Mouse (Mus musculus): ENCODE results near the gene Slc17a9.

The Slc17a9 gene

GRCm38 (mm10) chr2:180754976-180755688 is 30.1 kb downstream of the Slc17a9 start:
- no peak for DNase-seq (ENCODE audit: low spot score in 2 of 2)

- no peak for DNase-seq (ENCODE audit: low spot score in 2 of 2)
These were observed 30.8 kb downstream of the Slc17a9 start for GRCm38 (mm10) chr2:180755896-180756295.

- no peak for DNase-seq (ENCODE audit: low spot score in 2 of 2)
These were observed 31.7 kb downstream of the Slc17a9 start for GRCm38 (mm10) chr2:180756786-180757185.

GRCm38 (mm10) chr2:180758513-180759263 is 33.6 kb downstream of the Slc17a9 start:
- DNase-seq (ENCODE audit: low spot score in 2 of 2), result no peak

- DNase-seq (ENCODE audit: low spot score in 2 of 2), result no peak
These were observed 39.9 kb downstream of the Slc17a9 start for GRCm38 (mm10) chr2:180764986-180765385.

- no peak for DNase-seq (ENCODE audit: low spot score in 2 of 2)
These were observed 40.6 kb downstream of the Slc17a9 start for GRCm38 (mm10) chr2:180765713-180766112.

GRCm38 (mm10) chr2:180775223-180775622 is 50.2 kb downstream of the Slc17a9 start:
- DNase-seq (ENCODE audit: low spot score in 2 of 2), result no peak

- DNase-seq (ENCODE audit: low spot score in 2 of 2), result no peak
These were observed 50.6 kb downstream of the Slc17a9 start for GRCm38 (mm10) chr2:180775641-180776040.

- no peak for DNase-seq (ENCODE audit: low spot score in 2 of 2)
These were observed 51.7 kb downstream of the Slc17a9 start, which contains the start of gene Bhlhe23 for GRCm38 (mm10) chr2:180776793-180777192. Gene Bhlhe23, minus strand, starts transcription at chr2:180776900.

- DNase-seq (ENCODE audit: low spot score in 2 of 2), result peak; percentile 13 to 53
These were observed 54.4 kb downstream of the Slc17a9 start for GRCm38 (mm10) chr2:180779226-180780104.

GRCm38 (mm10) chr2:180780282-180780681 is 55.2 kb downstream of the Slc17a9 start:
- DNase-seq (ENCODE audit: low spot score in 2 of 2), result no peak

GRCm38 (mm10) chr2:180786732-180787131 is 61.7 kb downstream of the Slc17a9 start:
- peak; percentile 16 to 29 for DNase-seq (ENCODE audit: low spot score in 2 of 2)

GRCm38 (mm10) chr2:180787566-180788232 is 62.6 kb downstream of the Slc17a9 start:
- DNase-seq (ENCODE audit: low spot score in 2 of 2), result no peak

- DNase-seq (ENCODE audit: low spot score in 2 of 2), result no peak
These were observed 63.3 kb downstream of the Slc17a9 start for GRCm38 (mm10) chr2:180788386-180788785.

- DNase-seq (ENCODE audit: low spot score in 2 of 2), result no peak
These were observed 63.8 kb downstream of the Slc17a9 start for GRCm38 (mm10) chr2:180788843-180789242.

GRCm38 (mm10) chr2:180791674-180792073 is 66.6 kb downstream of the Slc17a9 start:
- DNase-seq (ENCODE audit: low spot score in 2 of 2), result peak; percentile 6 to 17
